Mouse (Mus musculus) neural tube, embryonic 14.5 days (tissue): ENCODE measurements at regions not wholly inside any gene's neighbourhood (a gene's known extent, or its start where the extent isn't known, plus 50 kb on each side); places are given as distances from the start of the nearest gene placed in this dataset.

ENCODE experiments used
- ATAC-seq: fragments of 200-750 bp; cut with Nextera tagmentation; 2 replicates; pipeline ENCODE4 v1.8.0; 2017; ENCODE audit warnings: low read depth, mild to moderate bottlenecking, moderate TSS enrichment, moderate library complexity
- H3K27ac ChIP-seq: fragments of 300-500 bp; sonication (generic); 2 replicates; pipeline ENCODE4 v1.5.1; 2014; ENCODE audit warnings: low read depth, mild to moderate bottlenecking, control low read depth, low read length, moderate library complexity, mixed read lengths
- H3K27me3 ChIP-seq: fragments of 300-500 bp; sonication (generic); 2 replicates; pipeline ENCODE4 v1.6.1; 2014; ENCODE audit warnings: low read length; ENCODE audit not compliant: control insufficient read depth, insufficient read depth
- H3K36me3 ChIP-seq: fragments of 300-500 bp; sonication (generic); 2 replicates; pipeline ENCODE4 v1.6.1; 2014; ENCODE audit warnings: low read length, mixed read lengths; ENCODE audit not compliant: control insufficient read depth, insufficient read depth
- H3K4me1 ChIP-seq: fragments of 300-500 bp; sonication (generic); 2 replicates; pipeline ENCODE4 v1.6.1; 2014; ENCODE audit warnings: low read length; ENCODE audit not compliant: control insufficient read depth, insufficient read depth
- H3K4me2 ChIP-seq: fragments of 300-500 bp; sonication (generic); 2 replicates; pipeline ENCODE4 v1.6.1; 2014; ENCODE audit warnings: mild to moderate bottlenecking, low read depth, low read length, control low read depth
- H3K4me3 ChIP-seq: fragments of 300-500 bp; sonication (generic); 2 replicates; pipeline ENCODE4 v1.5.1; 2014; ENCODE audit warnings: low read depth, low read length, control low read depth, mixed read lengths
- H3K9ac ChIP-seq: fragments of 300-500 bp; sonication (generic); replicated peaks from 2 replicates; pipeline ENCODE4 v1.6.1; 2014; ENCODE audit warnings: low read depth, mild to moderate bottlenecking, control low read depth, low read length, mixed read lengths
- H3K9me3 ChIP-seq: fragments of 300-500 bp; sonication (generic); 2 replicates; pipeline ENCODE4 v1.6.1; 2016; ENCODE audit warnings: low read length; ENCODE audit not compliant: control insufficient read depth
- WGBS: fragments of 180-500 bp; shearing (Covaris S2); extraction: QIAGEN DNeasy Blood & Tissue Kit; methylation state at CpG from one replicate; pipeline ENCODE4 v1.1.7; 2014; 5-methylcytosine and 5-hydroxymethylcytosine counted together

GRCm38 (mm10) chrX:60743971-60744370 is 149.3 kb downstream of the Sox3 start:
- 47% methylated on average over 3 of the region's 3 CpGs for WGBS
- Histone ChIP-seq H3K27ac (no peak overlapping the region), H3K27me3 (no peaks in the 10 kb centered on the region), H3K36me3 (no peaks in the 10 kb centered on the region), H3K4me2 (no peak overlapping the region), H3K4me3 (no peak overlapping the region), H3K9ac (no peak overlapping the region), H3K4me1 (no peaks in the 10 kb centered on the region), H3K9me3 (no peaks in the 10 kb centered on the region)
- no peak for ATAC-seq

GRCm38 (mm10) chrX:60743020-60743707 is 150.1 kb downstream of the Sox3 start:
- no peaks in the 10 kb centered on the region for H3K36me3 ChIP-seq
- 68% methylated on average over 3 of the region's 3 CpGs for WGBS

GRCm38 (mm10) chrX:60719428-60720151 is 127.1 kb upstream of the Atp11c start:
- ATAC-seq, result peak; percentile 69
- no peaks in the 10 kb centered on the region for H3K27me3 ChIP-seq
- 0 out of 2 replicates have a peak overlapping the region, but pooled peaks have one; percentile 12 for H3K4me2 ChIP-seq
- H3K27ac ChIP-seq, result no peak overlapping the region
- no peak overlapping the region for H3K9ac ChIP-seq
- H3K36me3 ChIP-seq, result no peaks in the 10 kb centered on the region
- H3K4me3 ChIP-seq, result no peak overlapping the region
- 21% methylated on average over 13 of the region's 13 CpGs for WGBS
- H3K9me3 ChIP-seq, result no peaks in the 10 kb centered on the region
- H3K4me1 ChIP-seq, result no peaks in the 10 kb centered on the region

More at GRCm38 (mm10) chrX:60743020-60743707, 150.1 kb downstream of the Sox3 start:
- H3K9ac ChIP-seq, result no peak overlapping the region
- H3K27ac ChIP-seq, result no peak overlapping the region
- H3K9me3 ChIP-seq, result no peaks in the 10 kb centered on the region
- no peak overlapping the region for H3K4me2 ChIP-seq
- no peak overlapping the region for H3K4me3 ChIP-seq
- H3K27me3 ChIP-seq, result no peaks in the 10 kb centered on the region
- H3K4me1 ChIP-seq, result no peaks in the 10 kb centered on the region
- ATAC-seq, result no peak

DNA sequence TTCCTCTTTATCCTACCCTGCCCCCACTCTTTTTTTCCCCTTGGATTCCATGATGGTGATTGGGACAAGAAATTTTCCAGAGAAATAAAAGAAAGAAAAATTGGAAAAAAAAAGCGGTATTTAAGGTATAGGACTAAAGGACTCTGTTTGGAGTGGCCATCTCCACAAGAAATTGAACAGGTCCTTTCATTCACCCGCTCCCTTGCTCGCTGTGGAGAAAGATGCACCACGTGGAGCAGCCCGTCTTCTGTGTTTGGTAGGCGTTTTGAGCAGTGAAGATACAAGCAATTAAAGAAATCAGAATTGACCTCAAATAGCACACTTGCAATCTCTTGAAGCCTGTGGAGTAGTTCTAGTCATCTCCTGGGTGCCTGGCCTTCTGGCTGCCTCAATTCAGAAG is 126.3 kb upstream of the Atp11c start:
- Histone ChIP-seq H3K27ac (no peak overlapping the region), H3K9ac (no peak overlapping the region), H3K4me1 (no peaks in the 10 kb centered on the region), H3K9me3 (no peaks in the 10 kb centered on the region), H3K4me2 (no peak overlapping the region), H3K4me3 (no peak overlapping the region), H3K27me3 (no peaks in the 10 kb centered on the region), H3K36me3 (no peaks in the 10 kb centered on the region)
- peak; percentile 60; the same call in 1 of the 2 replicates for ATAC-seq
- WGBS, result 20% methylated on average over 6 of the region's 6 CpGs

GRCm38 (mm10) chrX:60718156-60718769 is 125.8 kb upstream of the Atp11c start:
- Histone ChIP-seq H3K36me3 (no peaks in the 10 kb centered on the region), H3K4me3 (0 out of 2 replicates have a peak overlapping the region, but pooled peaks have one; percentile 14), H3K9ac (no peak overlapping the region), H3K27ac (no peak overlapping the region), H3K27me3 (no peaks in the 10 kb centered on the region), H3K9me3 (no peaks in the 10 kb centered on the region), H3K4me1 (no peaks in the 10 kb centered on the region), H3K4me2 (peak overlapping the region; percentile 37; the same call in 1 of the 2 replicates)
- peak; percentile 53; the same call in 1 of the 2 replicates for ATAC-seq
- WGBS, result 16% methylated on average over 11 of the region's 11 CpGs

- H3K9me3 ChIP-seq, result no peaks in the 10 kb centered on the region
- H3K4me2 ChIP-seq, result no peak overlapping the region
- H3K4me1 ChIP-seq, result no peaks in the 10 kb centered on the region
- H3K9ac ChIP-seq, result no peak overlapping the region
- 67% methylated on average over 7 of the region's 7 CpGs for WGBS
- no peaks in the 10 kb centered on the region for H3K27me3 ChIP-seq
- ATAC-seq, result no peak
- H3K36me3 ChIP-seq, result no peaks in the 10 kb centered on the region
- no peak overlapping the region for H3K4me3 ChIP-seq
- H3K27ac ChIP-seq, result no peak overlapping the region
Observed at GRCm38 (mm10) chrX:60681036-60681706, 88.7 kb upstream of the Atp11c start.

GRCm38 (mm10) chrX:60644726-60645318 is 52.3 kb upstream of the Atp11c start:
- Histone ChIP-seq H3K9me3 (no peaks in the 10 kb centered on the region), H3K9ac (no peak overlapping the region), H3K27ac (no peak overlapping the region), H3K4me1 (no peaks in the 10 kb centered on the region), H3K4me3 (no peak overlapping the region), H3K27me3 (no peaks in the 10 kb centered on the region), H3K4me2 (no peak overlapping the region), H3K36me3 (no peaks in the 10 kb centered on the region)
- WGBS, result 60% methylated on average over 10 of the region's 10 CpGs
- no peak for ATAC-seq
